Mouse (Mus musculus): ENCODE measurements around the gene Lamb3. TPM values are rescaled to one million over a fixed set of nuclear protein-coding genes. Genes with fewer than 3 reads are reported as not detected.

Lamb3 gene
- polyA plus RNA-seq, 1 experiment from 2014 or later: 0.85 TPM

- Histone ChIP-seq H3K4me3 (ENCODE audit: low read depth, low read length) (no peak overlapping the region), H3K9ac (ENCODE audit: low read length) (no peak overlapping the region), H3K27ac (ENCODE audit: low read depth, low read length) (no peak overlapping the region), H3K4me1 (ENCODE audit: control insufficient read depth, insufficient read depth, low read length) (no peaks in the 10 kb centered on the region), H3K36me3 (ENCODE audit: control insufficient read depth, insufficient read depth, low read length) (no peaks in the 10 kb centered on the region), H3K27me3 (replicated peaks; ENCODE audit: control insufficient read depth, insufficient read depth, low read length) (no peaks in the 10 kb centered on the region), H3K9me3 (replicated peaks; ENCODE audit: control insufficient read depth, low read length) (no peaks in the 10 kb centered on the region), H3K4me2 (ENCODE audit: low read length) (no peak overlapping the region)
- DNase-seq (ENCODE audit: low spot score) (no peak), ATAC-seq (no peak)
- 72% methylated on average over 3 of the region's 3 CpGs for WGBS
Measured at GRCm38 (mm10) chr1:193216000-193216399, 8.5 kb downstream of the Lamb3 start.

GRCm38 (mm10) chr1:193220408-193220807 lies 12.9 kb downstream of the Lamb3 start:
- Histone ChIP-seq H3K9me3 (replicated peaks; ENCODE audit: control insufficient read depth, low read length) (no peaks in the 10 kb centered on the region), H3K9ac (ENCODE audit: low read length) (no peak overlapping the region), H3K4me2 (ENCODE audit: low read length) (no peak overlapping the region), H3K4me3 (ENCODE audit: low read depth, low read length) (no peak overlapping the region), H3K27ac (ENCODE audit: low read depth, low read length) (no peak overlapping the region), H3K4me1 (ENCODE audit: control insufficient read depth, insufficient read depth, low read length) (no peaks in the 10 kb centered on the region), H3K36me3 (ENCODE audit: control insufficient read depth, insufficient read depth, low read length) (no peaks in the 10 kb centered on the region), H3K27me3 (replicated peaks; ENCODE audit: control insufficient read depth, insufficient read depth, low read length) (no peaks in the 10 kb centered on the region)
- no peak for ATAC-seq
- no peak for DNase-seq (ENCODE audit: low spot score)
- 76% methylated on average over 5 of the region's 5 CpGs for WGBS

GRCm38 (mm10) chr1:193225531-193225930 lies 18.0 kb downstream of the Lamb3 start:
- no peak overlapping the region for H3K4me3 ChIP-seq (ENCODE audit: low read depth, low read length)
- no peak for ATAC-seq
- 8% methylated on average over 3 of the region's 3 CpGs for WGBS
- H3K4me1 ChIP-seq (ENCODE audit: control insufficient read depth, insufficient read depth, low read length): no peaks in the 10 kb centered on the region
- H3K9me3 ChIP-seq (replicated peaks; ENCODE audit: control insufficient read depth, low read length): no peaks in the 10 kb centered on the region
- no peaks in the 10 kb centered on the region for H3K27me3 ChIP-seq (replicated peaks; ENCODE audit: control insufficient read depth, insufficient read depth, low read length)
- no peak for DNase-seq (ENCODE audit: low spot score)
- no peaks in the 10 kb centered on the region for H3K36me3 ChIP-seq (ENCODE audit: control insufficient read depth, insufficient read depth, low read length)
- no peak overlapping the region for H3K9ac ChIP-seq (ENCODE audit: low read length)
- no peak overlapping the region for H3K4me2 ChIP-seq (ENCODE audit: low read length)
- H3K27ac ChIP-seq (ENCODE audit: low read depth, low read length): no peak overlapping the region

GRCm38 (mm10) chr1:193226114-193226513 lies 18.6 kb downstream of the Lamb3 start:
- 94% methylated on average over 4 of the region's 4 CpGs for WGBS
- no peak for DNase-seq (ENCODE audit: low spot score)
- H3K9ac ChIP-seq (ENCODE audit: low read length): no peak overlapping the region
- no peak for ATAC-seq
- H3K9me3 ChIP-seq (replicated peaks; ENCODE audit: control insufficient read depth, low read length): no peaks in the 10 kb centered on the region
- no peak overlapping the region for H3K4me3 ChIP-seq (ENCODE audit: low read depth, low read length)
- H3K36me3 ChIP-seq (ENCODE audit: control insufficient read depth, insufficient read depth, low read length): no peaks in the 10 kb centered on the region
- H3K4me2 ChIP-seq (ENCODE audit: low read length): no peak overlapping the region
- no peak overlapping the region for H3K27ac ChIP-seq (ENCODE audit: low read depth, low read length)
- H3K27me3 ChIP-seq (replicated peaks; ENCODE audit: control insufficient read depth, insufficient read depth, low read length): no peaks in the 10 kb centered on the region
- H3K4me1 ChIP-seq (ENCODE audit: control insufficient read depth, insufficient read depth, low read length): no peaks in the 10 kb centered on the region

GRCm38 (mm10) chr1:193226724-193227522 lies 19.4 kb downstream of the Lamb3 start:
- H3K27me3 ChIP-seq (replicated peaks; ENCODE audit: control insufficient read depth, insufficient read depth, low read length): no peaks in the 10 kb centered on the region
- DNase-seq (ENCODE audit: low spot score) (no peak), ATAC-seq (no peak)
- 50% methylated on average over 7 of the region's 7 CpGs for WGBS
- H3K9me3 ChIP-seq (replicated peaks; ENCODE audit: control insufficient read depth, low read length): no peaks in the 10 kb centered on the region
- H3K4me3 ChIP-seq (ENCODE audit: low read depth, low read length): no peak overlapping the region
- no peak overlapping the region for H3K4me2 ChIP-seq (ENCODE audit: low read length)
- no peaks in the 10 kb centered on the region for H3K4me1 ChIP-seq (ENCODE audit: control insufficient read depth, insufficient read depth, low read length)
- H3K36me3 ChIP-seq (ENCODE audit: control insufficient read depth, insufficient read depth, low read length): no peaks in the 10 kb centered on the region
- no peak overlapping the region for H3K9ac ChIP-seq (ENCODE audit: low read length)
- no peak overlapping the region for H3K27ac ChIP-seq (ENCODE audit: low read depth, low read length)

GRCm38 (mm10) chr1:193227537-193227936 lies 20.0 kb downstream of the Lamb3 start:
- Histone ChIP-seq H3K4me1 (ENCODE audit: control insufficient read depth, insufficient read depth, low read length) (no peaks in the 10 kb centered on the region), H3K9me3 (replicated peaks; ENCODE audit: control insufficient read depth, low read length) (no peaks in the 10 kb centered on the region), H3K27me3 (replicated peaks; ENCODE audit: control insufficient read depth, insufficient read depth, low read length) (no peaks in the 10 kb centered on the region), H3K9ac (ENCODE audit: low read length) (no peak overlapping the region), H3K36me3 (ENCODE audit: control insufficient read depth, insufficient read depth, low read length) (no peaks in the 10 kb centered on the region), H3K27ac (ENCODE audit: low read depth, low read length) (no peak overlapping the region), H3K4me2 (ENCODE audit: low read length) (no peak overlapping the region), H3K4me3 (ENCODE audit: low read depth, low read length) (no peak overlapping the region)
- ATAC-seq (no peak), DNase-seq (ENCODE audit: low spot score) (no peak)
- 62% methylated on average over 4 of the region's 4 CpGs for WGBS

GRCm38 (mm10) chr1:193229570-193229969 lies 22.1 kb downstream of the Lamb3 start:
- H3K4me2 ChIP-seq (ENCODE audit: low read length): no peak overlapping the region
- H3K4me3 ChIP-seq (ENCODE audit: low read depth, low read length): no peak overlapping the region
- H3K36me3 ChIP-seq (ENCODE audit: control insufficient read depth, insufficient read depth, low read length): no peaks in the 10 kb centered on the region
- H3K27me3 ChIP-seq (replicated peaks; ENCODE audit: control insufficient read depth, insufficient read depth, low read length): no peaks in the 10 kb centered on the region
- H3K4me1 ChIP-seq (ENCODE audit: control insufficient read depth, insufficient read depth, low read length): no peaks in the 10 kb centered on the region
- H3K9me3 ChIP-seq (replicated peaks; ENCODE audit: control insufficient read depth, low read length): no peaks in the 10 kb centered on the region
- WGBS: 94% methylated on average over 5 of the region's 5 CpGs
- no peak overlapping the region for H3K9ac ChIP-seq (ENCODE audit: low read length)
- no peak for ATAC-seq
- DNase-seq (ENCODE audit: low spot score): no peak
- no peak overlapping the region for H3K27ac ChIP-seq (ENCODE audit: low read depth, low read length)

- H3K27ac ChIP-seq (ENCODE audit: low read depth, low read length): no peak overlapping the region
- WGBS: 81% methylated on average over 3 of the region's 3 CpGs
- H3K4me1 ChIP-seq (ENCODE audit: control insufficient read depth, insufficient read depth, low read length): no peaks in the 10 kb centered on the region
- H3K36me3 ChIP-seq (ENCODE audit: control insufficient read depth, insufficient read depth, low read length): no peaks in the 10 kb centered on the region
- H3K4me3 ChIP-seq (ENCODE audit: low read depth, low read length): no peak overlapping the region
- no peak overlapping the region for H3K9ac ChIP-seq (ENCODE audit: low read length)
- H3K27me3 ChIP-seq (replicated peaks; ENCODE audit: control insufficient read depth, insufficient read depth, low read length): no peaks in the 10 kb centered on the region
- no peaks in the 10 kb centered on the region for H3K9me3 ChIP-seq (replicated peaks; ENCODE audit: control insufficient read depth, low read length)
- DNase-seq (ENCODE audit: low spot score) (no peak), ATAC-seq (no peak)
- H3K4me2 ChIP-seq (ENCODE audit: low read length): no peak overlapping the region
Measured at GRCm38 (mm10) chr1:193230531-193230930, 23.0 kb downstream of the Lamb3 start.

GRCm38 (mm10) chr1:193230935-193231334 lies 23.4 kb downstream of the Lamb3 start:
- Histone ChIP-seq H3K4me1 (ENCODE audit: control insufficient read depth, insufficient read depth, low read length) (no peaks in the 10 kb centered on the region), H3K4me2 (ENCODE audit: low read length) (no peak overlapping the region), H3K9me3 (replicated peaks; ENCODE audit: control insufficient read depth, low read length) (no peaks in the 10 kb centered on the region), H3K4me3 (ENCODE audit: low read depth, low read length) (no peak overlapping the region), H3K36me3 (ENCODE audit: control insufficient read depth, insufficient read depth, low read length) (no peaks in the 10 kb centered on the region), H3K27ac (ENCODE audit: low read depth, low read length) (no peak overlapping the region), H3K9ac (ENCODE audit: low read length) (no peak overlapping the region), H3K27me3 (replicated peaks; ENCODE audit: control insufficient read depth, insufficient read depth, low read length) (no peaks in the 10 kb centered on the region)
- DNase-seq (ENCODE audit: low spot score) (no peak), ATAC-seq (no peak)
- 91% methylated on average over 5 of the region's 5 CpGs for WGBS

Measured in forebrain, embryonic 14.5 days (tissue).